Mouse (Mus musculus) heart, postnatal 0 days (tissue): ENCODE results near the gene Fgfr2.

Experiments
- CTCF ChIP-seq: IDR thresholded peaks from 2 replicates; pipeline ENCODE4 v1.5.1; 2016; ENCODE audit warnings: antibody characterized with exemption, control low read depth, low read depth
- EP300 ChIP-seq: IDR thresholded peaks from 2 replicates; pipeline ENCODE4 v1.6.1; 2016; ENCODE audit warnings: antibody characterized with exemption, low read depth

- TF ChIP-seq CTCF = no peak
- no peak for TF ChIP-seq EP300
Observed at GRCm38 (mm10) chr7:132365111-132365510, 758.0 kb downstream of the Fgfr2 start.
